Mouse (Mus musculus) layer of hippocampus, adult 9-10 months (tissue): ENCODE measurements at regions not wholly inside any gene's neighbourhood (a gene's known extent, or its start where the extent isn't known, plus 50 kb on each side); places are given as distances from the start of the nearest gene placed in this dataset.

ENCODE experiments used
- DNase-seq: peaks from one replicate; pipeline ENCODE4 v3.0.0; 2022; ENCODE audit warnings: low spot score

- no peak for DNase-seq
These were observed 76.9 kb downstream of the Pxdc1 start for GRCm38 (mm10) chr13:34576392-34576791.

DNA sequence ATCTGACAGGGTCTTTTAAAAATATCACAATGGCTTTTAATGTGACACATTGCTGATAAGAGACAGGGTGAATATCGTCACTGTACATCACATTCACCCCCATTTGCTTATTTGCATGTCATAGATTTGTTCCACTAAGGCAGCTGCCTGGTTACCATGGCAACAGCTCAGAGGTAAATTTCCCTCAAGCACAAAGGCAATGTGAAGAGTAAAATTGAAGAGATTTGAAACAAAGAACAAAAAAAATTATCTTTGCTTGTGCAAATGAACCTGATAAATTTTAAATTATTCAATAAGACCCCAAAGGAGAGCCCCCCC, 77.3 kb downstream of the Pxdc1 start:
- peak; percentile 48 for DNase-seq

DNA sequence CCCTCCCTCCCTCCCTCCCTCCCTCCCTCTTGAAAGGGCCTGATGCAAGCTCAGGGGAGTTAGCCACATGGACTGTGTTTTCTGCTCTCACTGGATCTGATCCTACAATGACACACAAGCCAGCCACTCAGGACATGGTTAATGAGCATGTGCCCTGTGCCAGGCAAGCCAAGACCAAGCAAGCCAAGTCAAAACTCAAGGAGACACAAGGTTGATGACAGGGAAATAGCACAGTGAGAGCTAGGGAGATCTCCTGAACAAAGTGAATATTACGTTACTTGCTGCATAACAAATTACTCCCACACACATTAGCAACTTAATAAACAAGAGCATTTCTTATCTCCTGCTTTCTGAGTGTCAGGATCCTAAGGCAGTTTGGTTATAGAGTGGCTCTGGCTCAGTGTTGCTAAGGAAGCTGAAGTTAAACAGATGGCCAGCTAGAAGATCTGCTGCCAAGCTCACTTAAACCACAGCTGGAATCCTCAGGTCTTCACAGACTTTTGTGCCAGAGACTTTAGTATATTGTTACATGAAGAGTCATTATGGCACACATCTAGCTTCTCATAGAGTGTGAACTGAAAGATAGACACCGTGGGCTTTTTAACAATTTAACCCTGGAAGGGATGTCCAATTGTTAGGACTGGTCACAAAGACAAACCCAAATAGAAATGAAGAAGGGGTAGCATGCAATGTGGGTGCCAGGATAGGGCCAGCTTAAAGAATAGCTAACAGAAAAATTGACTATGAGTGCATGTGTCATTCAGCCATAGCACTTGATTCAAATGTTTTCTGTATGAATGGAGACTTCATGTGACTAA, 77.9 kb downstream of the Pxdc1 start:
- no peak for DNase-seq

GRCm38 (mm10) chr13:34569312-34569711, 84.0 kb downstream of the Pxdc1 start:
- DNase-seq = no peak

GRCm38 (mm10) chr13:34566687-34567086, 86.6 kb downstream of the Pxdc1 start:
- DNase-seq = no peak

- no peak for DNase-seq
These were observed 103.0 kb downstream of the Pxdc1 start for GRCm38 (mm10) chr13:34550130-34550884.

DNA sequence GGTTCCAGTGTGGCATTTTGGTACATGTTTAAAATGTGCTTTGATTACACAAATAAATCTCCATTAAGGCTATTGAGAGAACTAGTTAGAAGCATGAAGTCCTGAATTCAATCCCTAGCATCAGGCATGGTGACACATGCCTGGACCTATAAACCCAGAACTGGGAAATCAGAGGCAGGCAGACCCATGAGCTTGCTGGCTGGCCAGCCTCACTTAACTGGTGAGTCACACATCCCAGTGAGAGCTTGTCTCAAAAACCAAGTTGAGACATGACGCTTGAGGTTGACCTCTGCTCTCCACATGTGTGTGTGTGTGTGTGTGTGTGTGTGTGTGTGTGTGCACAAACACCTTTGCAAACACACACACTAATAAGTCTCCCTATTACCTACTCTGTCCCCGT, 112.6 kb downstream of the Pxdc1 start:
- no peak for DNase-seq

DNA sequence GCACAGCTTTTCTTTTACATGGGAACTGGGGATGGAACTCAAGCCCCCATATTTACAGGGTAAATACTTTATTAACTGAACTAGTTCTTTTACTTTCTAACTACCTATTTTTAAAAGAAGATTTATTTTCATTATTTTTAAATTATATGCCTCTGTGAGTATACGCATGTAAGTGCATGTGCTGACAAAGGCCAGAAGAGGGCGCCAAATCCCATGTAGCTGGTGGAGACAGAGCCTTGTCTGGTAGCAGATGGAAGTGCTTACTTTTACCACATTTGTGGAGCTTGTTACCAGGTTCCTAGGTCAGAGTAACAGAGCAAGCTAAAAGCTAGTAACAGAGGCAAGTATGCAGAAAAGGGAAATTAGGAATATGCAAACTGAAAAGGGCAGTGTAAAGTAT, 119.4 kb downstream of the Pxdc1 start:
- no peak for DNase-seq

DNA sequence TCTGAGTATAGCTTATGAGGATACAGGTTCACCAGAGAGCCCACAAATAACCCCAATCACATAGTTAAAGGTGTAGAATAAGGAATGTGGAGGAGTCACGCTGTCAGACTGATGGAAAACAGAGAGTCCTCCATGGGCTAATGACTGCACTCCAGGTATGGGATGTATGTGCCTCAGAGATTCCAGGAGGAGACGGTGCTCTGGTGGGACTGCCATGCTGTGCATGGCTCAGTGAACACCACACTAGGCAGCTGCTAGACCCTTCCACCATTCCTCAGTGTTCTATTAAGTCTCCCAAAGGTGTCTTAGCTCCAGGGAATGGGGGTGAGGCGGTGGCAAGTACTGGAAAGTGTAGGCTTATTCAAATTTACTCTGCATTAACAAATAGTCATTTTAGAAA, 142.0 kb downstream of the Pxdc1 start:
- DNase-seq = no peak

DNA sequence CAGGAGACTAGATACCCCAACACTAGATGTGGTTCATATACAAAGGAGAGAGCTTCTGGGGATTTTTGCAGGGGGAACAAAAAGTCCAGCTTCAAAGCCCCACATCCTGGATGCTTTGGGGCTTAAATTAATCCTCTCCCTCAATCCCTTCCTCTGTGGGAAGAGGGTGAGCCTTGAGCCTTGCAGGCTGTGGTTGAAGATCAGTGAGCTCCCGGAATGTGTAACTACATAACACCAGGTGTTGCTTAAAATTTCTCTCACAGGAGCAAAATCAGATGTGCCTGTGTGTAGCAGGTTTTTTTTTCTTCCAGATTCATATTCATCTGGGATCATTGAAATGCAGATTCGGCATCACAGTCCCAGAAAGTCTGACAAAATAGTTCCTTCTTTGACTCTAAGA, 146.1 kb downstream of the Pxdc1 start:
- DNase-seq = no peak

DNA sequence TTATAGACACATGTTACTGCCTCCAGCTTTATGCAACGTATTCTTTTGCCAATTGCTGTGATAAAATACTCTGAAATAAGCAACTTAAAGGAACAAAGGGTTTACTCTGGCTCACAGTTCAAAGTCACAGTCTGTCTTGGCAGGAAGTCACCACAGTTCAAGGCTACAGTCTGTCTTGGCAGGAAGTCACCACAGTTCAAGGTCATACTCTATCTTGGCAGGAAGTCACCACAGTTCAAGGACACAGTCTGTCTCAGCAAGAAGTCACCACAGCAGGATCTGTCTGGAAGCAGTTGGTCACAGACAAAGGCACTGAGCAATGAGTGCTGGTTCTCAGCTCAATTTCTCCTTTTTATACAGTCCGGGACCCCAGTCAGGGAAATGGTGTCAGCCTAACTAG, 147.4 kb downstream of the Pxdc1 start:
- DNase-seq = no peak

- DNase-seq = no peak
These were observed 148.4 kb downstream of the Pxdc1 start for GRCm38 (mm10) chr13:34504879-34505278.

DNA sequence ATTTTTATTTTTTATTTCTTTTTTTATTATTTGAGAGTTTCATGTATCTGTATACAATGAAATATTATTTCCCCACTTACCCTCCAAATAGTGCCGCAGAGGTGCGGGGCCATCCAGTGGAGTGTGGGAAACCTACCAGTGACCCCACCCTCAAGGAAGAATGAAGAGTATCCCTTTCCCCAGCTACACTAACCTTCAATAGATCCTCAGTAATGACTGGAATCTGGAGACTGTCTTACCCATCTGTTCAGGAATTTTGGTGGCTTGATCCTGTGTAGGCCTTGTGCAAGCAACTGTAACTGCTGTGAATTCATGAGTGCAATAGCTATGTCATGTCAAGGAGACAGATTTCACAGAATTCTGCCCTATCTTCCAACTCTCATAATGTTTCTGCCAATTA, 153.9 kb upstream of the Slc22a23 start:
- DNase-seq = no peak

- peak; percentile 6 for DNase-seq
These were observed 152.7 kb upstream of the Slc22a23 start for GRCm38 (mm10) chr13:34497667-34498066.

- DNase-seq = no peak
These were observed 139.8 kb upstream of the Slc22a23 start for GRCm38 (mm10) chr13:34484831-34485230.

GRCm38 (mm10) chr13:34481461-34481860, 136.5 kb upstream of the Slc22a23 start:
- DNase-seq = no peak

- DNase-seq = no peak
These were observed 125.4 kb upstream of the Slc22a23 start for GRCm38 (mm10) chr13:34470410-34470809.

DNA sequence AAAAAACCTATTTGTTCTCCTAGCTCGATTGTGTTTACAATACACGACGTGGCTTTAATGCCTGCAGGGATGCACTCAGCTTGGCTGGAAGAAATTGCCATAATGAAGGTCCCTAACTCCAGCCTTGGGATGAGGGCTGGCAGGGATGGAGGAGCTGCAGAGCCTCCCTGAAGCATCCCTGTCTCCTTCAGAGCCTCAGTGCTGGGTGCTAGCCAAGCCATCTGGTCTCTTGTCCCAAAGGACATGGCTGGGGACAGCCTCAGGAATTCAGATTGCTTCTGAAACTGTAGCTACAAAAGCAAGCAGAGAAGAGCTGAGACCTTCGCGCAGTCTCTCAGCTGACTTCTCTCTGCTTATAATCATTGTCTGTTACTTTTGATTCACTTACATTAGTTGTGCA, 124.6 kb upstream of the Slc22a23 start:
- no peak for DNase-seq

GRCm38 (mm10) chr13:34468132-34468748, 123.3 kb upstream of the Slc22a23 start:
- DNase-seq = no peak

DNA sequence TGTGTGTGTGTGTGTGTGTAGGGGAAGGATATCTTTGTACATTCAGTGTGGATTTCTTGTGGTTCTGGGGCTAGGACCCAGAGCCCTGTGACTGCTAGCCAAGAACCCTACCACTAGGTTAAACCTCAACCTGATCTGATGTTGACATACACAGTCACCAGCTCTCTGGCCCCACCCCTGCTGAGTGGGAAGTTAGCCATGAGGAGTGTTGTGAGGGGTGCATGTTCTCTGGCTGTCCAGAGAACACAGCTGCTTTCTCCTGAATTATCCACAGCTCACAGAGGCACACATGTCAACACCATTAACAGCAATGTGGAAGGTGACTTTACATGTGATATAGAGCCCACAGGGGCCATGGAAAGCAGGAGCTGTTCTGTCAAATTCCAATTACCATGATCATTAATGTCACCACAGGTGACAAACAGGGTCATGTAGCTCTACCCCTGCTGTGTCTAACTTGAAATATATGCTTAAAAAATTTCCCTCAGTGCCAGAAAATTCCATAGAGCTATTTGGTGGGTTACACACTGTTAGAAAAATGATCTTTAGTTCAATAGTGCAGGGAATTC, 121.0 kb upstream of the Slc22a23 start:
- no peak for DNase-seq

GRCm38 (mm10) chr13:34465456-34465855, 120.5 kb upstream of the Slc22a23 start:
- DNase-seq = no peak

- DNase-seq = no peak
These were observed 119.2 kb upstream of the Slc22a23 start for GRCm38 (mm10) chr13:34464221-34464620.
